Mouse (Mus musculus) retina, postnatal 7 days (tissue): ENCODE measurements around the gene Dhx37.

ENCODE experiments used
- DNase-seq: peaks from one replicate; pipeline ENCODE4 v3.0.0-alpha.2; 2012; ENCODE audit warnings: low read depth, low spot score

The Dhx37 gene

DNA sequence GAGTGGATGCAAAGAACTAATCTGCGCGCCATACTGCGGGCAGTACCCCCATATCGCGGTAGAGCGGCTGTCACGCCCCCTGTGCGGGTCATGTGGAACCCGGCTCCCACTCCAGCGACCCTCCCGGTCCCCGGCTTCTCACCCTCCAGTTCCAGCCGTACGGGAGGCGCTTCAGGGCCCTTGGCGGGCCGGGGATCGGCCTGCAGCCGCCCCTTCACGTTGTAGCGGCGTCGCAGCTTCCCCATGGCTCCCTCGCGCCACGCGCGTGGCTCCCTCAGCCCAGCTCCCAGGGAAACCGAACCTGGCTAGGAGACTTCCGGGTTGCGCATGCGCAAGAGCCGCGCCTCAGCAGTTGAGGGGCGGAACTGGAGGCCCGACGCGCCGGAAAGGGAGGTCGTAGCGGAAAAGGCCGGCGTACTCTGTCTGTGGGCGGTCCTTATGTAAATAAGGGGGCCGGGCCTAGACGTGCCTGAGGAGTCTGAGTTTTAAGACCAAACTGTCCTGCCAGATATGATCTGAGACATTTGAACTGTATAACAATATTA is at the start of gene Dhx37:
Gene Dhx37, minus strand, starts transcription at position 329 of the 545 bp plus-strand sequence.
- DNase-seq = peak; percentile 90

DNA sequence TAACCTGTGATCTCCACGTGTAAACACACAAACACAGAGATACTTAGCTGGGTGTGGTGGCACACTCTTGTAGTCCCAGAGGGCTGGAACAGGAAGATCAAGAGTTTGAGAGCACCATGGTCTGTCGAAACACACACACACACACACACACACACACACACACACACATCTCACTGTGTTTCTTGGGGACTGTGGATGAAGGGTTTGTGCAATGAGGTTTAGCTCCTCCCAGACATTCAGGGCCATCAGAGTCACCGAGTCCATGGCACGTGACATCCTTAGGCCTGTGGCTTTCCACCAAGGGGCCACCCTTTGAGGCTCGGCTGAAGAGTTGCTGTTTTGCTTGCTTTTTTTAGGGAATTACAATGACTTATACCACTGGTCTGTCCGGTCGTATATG is 48.6 kb upstream of the Dhx37 start:
- DNase-seq = no peak

DNA sequence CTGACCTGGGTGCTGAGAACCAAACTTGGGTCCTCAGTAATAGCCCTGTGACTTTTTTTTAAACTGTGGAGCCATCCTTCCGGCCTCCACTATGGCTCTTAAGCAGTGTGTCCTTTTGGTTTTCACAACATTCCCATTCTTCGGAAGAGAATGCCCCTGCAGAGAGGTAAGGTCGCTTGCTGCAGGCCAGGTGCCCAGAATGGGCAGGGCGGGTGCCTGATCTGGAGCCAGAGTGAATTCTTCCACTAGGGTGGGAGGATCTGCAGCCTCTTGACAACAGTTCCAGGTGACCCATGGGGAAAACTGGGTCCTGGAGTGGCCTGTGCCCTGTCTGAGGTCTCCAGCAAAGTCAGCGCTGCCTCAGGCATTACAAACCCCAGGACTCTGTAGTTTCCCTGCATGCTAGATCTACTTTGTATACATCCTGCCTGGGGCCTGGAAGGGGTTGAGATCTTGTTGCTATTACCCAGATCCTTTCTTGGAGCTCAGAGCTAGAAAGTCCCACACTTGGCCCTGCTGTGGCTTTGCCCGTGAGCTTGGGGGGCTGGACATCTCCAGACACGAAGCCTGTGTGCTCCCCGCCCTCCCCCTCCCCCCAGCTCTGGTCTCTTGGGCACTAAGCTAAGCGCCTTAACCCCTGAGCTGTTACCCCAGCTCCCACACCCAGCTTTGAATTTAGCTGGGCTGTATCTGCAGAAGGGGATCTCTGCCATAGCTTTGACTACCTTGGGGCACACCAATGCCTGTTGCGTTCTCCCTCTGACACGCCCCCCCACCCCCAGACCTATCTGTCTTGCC is 46.7 kb upstream of the Dhx37 start:
- peak; percentile 70 for DNase-seq

DNA sequence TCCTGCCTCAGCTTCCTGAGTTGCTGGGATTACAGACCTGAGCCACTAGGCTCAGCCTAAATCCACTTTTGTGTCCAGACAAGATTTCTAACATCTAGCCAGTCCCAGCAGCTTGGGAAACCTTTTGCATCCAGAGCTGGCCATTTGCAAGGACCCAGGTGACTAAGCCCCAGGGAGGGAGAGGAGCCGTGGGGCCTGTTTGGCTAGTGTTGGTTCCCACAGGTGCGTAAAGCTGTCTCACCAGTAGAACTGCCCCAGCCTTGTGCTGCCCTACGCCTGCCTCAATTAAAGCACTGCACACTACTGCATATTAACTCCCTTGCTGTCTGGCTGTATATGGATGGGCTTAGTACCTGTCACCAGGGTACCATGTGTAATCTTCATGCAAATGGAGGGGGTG is 45.5 kb upstream of the Dhx37 start:
- DNase-seq = no peak

GRCm38 (mm10) chr5:125478037-125478436 is 44.1 kb upstream of the Dhx37 start:
- DNase-seq = no peak

GRCm38 (mm10) chr5:125477533-125477932 is 43.6 kb upstream of the Dhx37 start:
- DNase-seq = no peak

DNA sequence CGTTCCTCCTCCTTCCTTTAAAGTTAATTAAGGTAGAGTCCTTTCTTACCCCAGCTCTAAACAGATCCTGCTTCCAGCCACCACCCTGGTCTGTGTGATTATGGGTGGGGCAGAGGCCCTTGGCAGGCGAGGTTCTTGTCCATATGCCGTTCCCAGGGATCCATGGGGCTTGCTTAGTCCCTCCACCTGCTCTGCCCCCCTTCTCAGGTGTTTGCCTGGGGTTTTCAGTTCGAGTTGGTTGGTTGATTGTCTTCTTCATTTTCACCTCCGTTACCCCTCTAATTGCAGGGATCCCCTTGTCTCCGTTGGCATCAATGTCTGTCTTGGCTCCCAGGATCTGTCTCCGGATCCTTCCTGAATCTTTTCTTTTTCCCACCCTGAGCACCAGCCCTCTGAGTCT is 42.9 kb upstream of the Dhx37 start:
- DNase-seq = no peak

DNA sequence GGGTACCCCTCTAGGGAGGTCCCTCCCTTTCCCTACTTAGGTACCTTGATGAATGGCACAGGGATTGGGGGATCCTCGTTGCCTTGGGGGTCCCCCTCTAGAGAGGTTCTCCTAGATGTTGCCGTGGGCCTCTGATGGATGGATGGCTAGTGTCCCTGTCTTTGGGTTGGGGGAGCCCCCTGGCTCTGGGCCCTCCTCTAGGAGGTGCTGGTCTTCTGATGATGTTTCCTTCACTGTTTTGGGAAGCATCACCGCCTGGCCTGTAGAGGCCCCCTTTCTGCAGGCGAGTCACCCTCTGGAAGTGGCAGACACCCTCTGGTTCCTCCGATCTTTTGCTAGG is 42.3 kb upstream of the Dhx37 start:
- DNase-seq = no peak

DNA sequence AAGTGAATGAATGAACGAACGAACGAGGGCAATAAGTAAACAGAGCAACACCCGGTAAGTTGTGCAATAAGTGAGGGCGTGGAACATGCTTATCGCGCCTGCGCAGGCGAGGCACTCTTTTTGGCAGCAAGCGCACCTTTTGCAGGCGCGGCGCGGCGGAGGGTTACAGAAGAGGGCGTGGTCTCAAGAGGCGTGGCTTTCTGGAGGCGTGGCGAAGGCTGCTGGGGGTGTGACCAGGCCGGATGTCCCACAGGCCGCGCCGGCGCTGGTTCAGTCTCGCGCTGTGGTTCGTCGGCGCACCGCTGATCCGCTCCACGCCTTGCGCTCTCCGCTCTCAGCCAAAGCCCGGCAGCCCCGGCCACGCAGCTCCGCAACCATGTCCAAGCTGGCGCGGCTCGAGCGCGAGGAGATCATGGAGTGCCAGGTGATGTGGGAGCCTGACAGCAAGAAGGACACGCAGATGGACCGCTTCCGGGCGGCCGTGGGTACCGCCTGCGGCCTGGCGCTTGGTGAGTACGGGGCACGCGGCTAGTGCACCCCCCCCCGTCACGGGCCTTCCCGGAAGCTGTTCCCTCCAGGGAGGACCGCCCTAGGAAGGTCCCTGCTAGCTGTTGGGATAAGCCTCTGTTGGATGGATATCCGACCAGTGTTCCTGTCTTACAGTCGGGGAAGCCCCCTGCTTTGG is 41.8 kb upstream of the Dhx37 start, which contains the start of gene Aacs:
Gene Aacs, plus strand, starts transcription at position 214 of the 685 bp plus-strand sequence.
- DNase-seq = peak; percentile 90

GRCm38 (mm10) chr5:125475030-125475429 is 41.1 kb upstream of the Dhx37 start:
- no peak for DNase-seq

DNA sequence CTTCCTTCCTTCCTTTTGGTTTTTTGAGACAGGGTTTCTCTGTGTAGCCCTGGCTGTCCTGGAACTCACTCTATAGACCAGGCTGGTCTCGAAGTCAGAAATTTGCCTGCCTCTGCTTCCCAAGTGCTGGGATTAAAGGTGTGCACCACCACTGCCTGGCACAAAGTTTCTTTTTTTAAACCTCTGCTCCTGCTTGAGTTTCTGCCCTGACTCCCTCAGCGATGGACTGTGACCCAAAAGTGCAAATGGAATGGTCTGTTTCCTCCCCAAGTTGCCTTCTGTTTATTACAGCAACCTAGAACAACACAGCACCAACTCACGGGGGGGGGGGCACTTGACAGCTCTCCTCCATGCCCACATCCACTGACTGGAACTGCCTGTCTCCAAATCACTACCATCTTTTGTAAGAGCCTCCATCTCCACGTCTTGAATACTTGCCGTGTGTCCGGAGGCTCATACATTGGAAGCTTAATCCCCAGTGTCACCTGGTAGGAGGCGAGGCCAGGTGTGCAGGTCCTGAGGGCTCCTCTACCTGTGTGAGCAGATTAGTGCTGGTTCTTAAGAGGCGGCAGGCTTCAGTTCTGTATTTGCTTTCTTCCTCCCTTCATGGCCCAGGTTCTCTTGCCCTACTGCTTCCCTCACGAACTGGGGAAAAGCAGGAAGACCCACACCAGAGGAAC is 39.0 kb upstream of the Dhx37 start:
- no peak for DNase-seq

DNA sequence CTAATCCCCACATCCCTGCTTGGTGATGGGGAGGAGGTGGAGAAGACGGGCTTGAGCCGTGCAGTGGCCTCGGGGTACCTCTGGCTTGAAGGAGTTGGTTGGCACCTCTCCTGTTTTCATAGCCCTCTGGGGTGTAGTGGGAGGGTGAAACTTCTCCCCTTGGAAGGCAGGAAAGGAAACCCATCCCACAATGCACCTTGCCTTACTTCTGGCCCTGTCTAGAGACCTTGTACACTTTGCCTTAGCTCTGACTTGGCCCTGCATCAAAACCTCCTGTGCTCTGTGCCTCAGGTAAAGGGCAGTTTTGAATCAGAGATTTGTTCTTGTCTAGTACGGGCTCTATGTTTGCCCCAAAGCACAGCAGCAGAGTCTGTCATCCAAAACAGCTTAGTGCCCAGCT is 36.8 kb upstream of the Dhx37 start:
- DNase-seq = no peak

DNA sequence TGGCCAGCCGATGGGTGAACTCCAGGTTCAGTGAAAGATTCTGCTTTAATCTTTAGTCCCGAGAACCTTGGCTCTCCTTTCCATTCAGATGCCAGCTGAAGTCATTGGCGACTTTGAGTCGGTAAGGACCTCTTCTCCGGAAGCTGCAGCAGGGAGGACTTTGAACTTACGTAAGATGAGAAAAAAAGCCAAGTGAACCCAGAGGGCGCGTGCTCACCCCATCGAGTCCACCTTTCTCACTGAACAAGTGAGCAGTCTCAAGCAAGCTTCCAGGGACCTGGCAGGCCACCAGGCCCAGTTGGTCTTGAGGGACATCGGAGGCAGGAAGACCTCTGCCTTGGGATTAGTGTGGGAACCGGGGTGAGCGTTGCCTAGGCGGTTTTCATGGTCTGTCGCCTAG is 33.3 kb upstream of the Dhx37 start:
- no peak for DNase-seq

GRCm38 (mm10) chr5:125466483-125466882 is 32.6 kb upstream of the Dhx37 start:
- DNase-seq = no peak

DNA sequence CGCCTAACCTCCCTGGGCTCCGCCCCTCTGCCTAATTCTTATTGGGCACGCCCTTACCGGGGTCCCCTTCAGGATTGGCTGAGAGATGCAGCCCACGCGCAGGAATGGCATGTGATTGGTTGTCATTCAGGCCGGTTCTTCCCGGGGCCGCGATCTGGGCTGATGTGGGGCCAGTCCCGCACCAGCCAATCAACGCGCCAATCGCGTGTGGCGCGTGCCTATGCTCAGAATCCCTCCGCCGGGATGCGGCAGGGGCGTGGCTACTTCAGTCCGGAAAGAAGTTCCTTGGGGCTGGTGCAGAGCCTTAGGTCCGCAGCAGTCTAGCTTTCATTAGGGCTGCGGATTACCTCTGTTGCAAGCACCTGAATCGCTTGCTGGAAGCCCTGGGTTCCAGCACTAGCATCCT is 31.8 kb upstream of the Dhx37 start:
- peak; percentile 88 for DNase-seq

DNA sequence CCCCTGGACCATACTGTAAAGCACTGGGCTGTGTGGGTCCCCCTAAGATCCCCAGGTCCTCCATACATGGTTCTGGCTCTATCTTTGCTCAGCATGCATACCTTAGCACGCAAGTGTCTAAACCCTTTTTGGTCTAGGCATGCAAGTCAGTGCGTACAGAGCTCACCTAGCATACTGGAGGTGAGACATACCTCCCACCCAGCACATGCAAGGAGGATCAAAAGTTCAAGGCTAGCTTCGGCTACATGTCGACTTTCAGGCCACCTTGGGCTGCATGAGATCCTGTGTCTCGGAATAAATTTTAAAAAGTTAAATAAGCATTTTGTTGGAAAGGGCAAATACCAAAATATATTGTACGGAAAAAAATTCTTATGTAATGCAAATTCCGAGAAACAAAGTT is 31.3 kb upstream of the Dhx37 start:
- DNase-seq = no peak

DNA sequence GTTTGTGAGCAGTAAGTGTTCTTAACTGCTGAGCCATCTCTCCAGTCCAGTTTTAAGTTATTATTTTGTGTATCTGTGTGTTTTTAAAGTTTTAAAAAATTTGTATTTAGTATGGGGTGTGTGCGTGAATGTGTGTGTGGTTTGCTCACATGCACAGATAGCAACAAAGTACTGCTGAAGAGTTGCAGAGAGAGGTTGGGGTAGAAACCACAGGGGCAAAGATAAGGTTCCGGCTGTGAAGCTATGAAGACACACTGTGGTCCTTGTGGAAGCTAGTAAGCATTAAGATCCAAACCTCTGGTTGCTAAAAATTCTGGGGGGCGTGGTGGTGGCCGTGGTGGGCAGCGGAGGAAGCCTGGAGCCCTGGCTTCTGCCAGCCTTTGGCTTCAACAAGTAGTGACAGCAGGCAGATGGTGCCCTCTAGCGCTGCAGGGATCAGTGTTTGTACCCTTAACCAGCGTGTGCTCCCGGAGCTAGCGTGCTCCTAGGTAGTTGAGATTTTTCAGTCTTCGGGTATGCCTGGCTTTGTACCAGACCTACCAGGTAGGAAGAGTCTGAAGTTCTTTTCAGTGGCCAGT is 28.0 kb upstream of the Dhx37 start:
- no peak for DNase-seq

- no peak for DNase-seq
These were observed 26.7 kb upstream of the Dhx37 start for GRCm38 (mm10) chr5:125460574-125460973.

DNA sequence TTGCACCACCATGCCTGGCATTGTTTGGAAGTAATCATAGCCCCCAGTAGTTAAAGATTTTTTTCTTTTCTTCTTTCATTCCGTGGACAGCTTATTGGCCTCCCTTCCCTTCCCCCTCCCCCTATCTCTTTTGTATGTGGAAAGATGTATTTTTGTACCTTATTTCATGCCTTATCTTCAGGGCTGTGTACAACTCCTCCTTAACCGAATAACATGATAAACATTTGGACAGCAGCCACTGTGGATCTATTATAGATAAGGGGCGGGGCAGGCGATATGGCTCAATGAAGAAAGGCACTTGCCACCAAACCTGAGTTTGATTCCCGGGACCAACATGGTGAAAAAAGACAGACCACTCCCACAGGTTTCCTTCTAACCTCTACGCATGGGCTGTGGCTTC is 23.6 kb upstream of the Dhx37 start:
- DNase-seq = no peak

GRCm38 (mm10) chr5:125456100-125456499 is 22.2 kb upstream of the Dhx37 start:
- DNase-seq = no peak

DNA sequence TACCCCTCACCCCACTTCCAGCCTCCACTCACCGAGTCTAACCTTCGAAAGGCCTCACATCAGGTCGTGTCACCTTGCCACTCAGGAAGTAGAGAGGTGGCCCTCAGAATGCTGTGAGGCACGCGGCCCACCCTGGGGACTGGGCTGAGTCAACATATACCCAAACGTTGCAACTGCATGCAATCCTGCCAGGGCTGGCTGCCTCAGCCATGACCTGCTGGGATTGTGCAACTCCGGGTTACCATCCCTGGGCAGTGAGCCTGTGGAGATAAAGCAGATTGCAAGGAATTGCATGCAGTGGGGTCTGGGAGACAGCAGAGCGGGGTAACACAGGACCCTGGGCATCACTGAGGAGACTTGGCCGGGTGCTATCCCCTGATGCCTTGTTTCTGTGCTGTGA is 18.7 kb upstream of the Dhx37 start:
- no peak for DNase-seq

DNA sequence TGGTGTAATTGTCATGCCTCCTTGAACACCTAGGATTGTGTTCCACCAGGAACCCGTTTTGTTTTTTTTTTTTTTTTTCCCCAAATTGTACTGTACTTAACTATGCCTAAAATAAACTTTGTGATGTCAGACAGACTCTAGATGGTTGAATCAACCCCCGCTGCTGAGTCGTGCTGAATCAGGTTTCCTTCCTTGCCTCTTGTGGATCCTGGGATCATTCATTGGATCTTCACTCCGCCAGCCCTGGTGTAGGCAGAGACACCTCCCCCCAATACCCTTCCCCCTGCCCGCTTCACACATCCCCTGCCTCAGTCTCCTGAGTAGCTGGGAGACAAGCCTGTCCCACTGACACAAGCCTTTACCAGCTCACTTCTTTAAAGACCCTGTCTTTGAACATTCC is 15.4 kb upstream of the Dhx37 start:
- no peak for DNase-seq
